Mouse (Mus musculus) left cerebral cortex, postnatal 14 days (tissue): ENCODE measurements at regions not wholly inside any gene's neighbourhood (a gene's known extent, or its start where the extent isn't known, plus 50 kb on each side); places are given as distances from the start of the nearest gene placed in this dataset.
A peak's percentile ranks its signal among the peaks of the same experiment; 100 is the strongest.

Experiments
- DNase-seq, 2 experiments: peaks; one replicate each; pipeline ENCODE4 v3.0.0; 2021 to 2022; ENCODE audit warnings: low spot score in 2 of 2, mixed read lengths in 1 of 2
- intact Hi-C: fragments of 180-260 bp; cut with DNase I; formaldehyde crosslinking; loops from one replicate; pipeline ENCODE4 v1.15.1; 2025

- intact Hi-C loops = no loop called here
- no peak for DNase-seq
Measured at GRCm38 (mm10) chr15:52953480-52953879, 931.2 kb upstream of the Gm7489 start.

- intact Hi-C loops = no loop called here
- DNase-seq = no peak
Measured at GRCm38 (mm10) chr15:52954715-52955593, 929.8 kb upstream of the Gm7489 start.

GRCm38 (mm10) chr15:52959711-52960110 lies 925.0 kb upstream of the Gm7489 start:
- intact Hi-C loops = no loop called here
- DNase-seq = peak in 1 of 2 experiments; percentile 20

DNA sequence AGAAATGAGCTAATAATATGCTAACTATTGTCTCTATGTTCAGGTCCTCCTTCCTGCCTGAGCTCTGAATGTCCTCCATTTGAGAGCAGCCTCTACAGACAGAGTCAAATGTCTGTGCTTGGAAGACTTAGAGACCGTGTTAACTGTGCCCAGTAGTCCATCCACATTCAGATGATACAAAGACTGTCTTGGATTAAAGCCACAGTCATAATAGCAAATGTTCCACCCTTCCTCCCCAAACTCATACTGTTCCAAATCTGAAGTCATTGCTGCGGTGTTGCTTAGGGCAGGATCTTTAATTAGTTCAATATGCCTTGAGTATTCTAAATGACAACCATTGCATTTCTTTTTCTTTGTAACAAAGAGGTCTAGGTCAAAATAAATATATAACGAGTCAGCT lies 923.2 kb upstream of the Gm7489 start:
- intact Hi-C loops = no loop called here
- no peak for DNase-seq

DNA sequence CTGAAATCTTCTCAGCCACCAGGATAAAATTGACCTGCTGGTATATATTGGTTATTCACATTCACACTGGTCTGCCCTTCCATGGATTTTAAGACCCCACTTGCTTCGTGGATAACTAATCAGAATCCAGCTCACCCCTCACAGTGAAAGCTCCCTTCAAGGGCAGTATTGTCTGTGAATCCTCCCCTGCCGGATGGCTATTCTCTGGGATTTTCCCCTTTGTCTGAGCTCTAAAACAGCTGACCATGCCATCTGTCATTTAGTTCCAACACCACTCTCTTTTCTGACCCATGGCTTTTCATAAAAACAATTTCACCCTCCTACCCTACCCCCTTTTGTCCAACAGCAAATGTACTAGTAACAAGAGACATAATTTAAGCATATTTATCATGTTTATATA lies 920.8 kb upstream of the Gm7489 start:
- DNase-seq = no peak
- intact Hi-C loops = no loop called here

- DNase-seq = no peak
Measured at GRCm38 (mm10) chr15:52964403-52964802, 920.3 kb upstream of the Gm7489 start.

DNA sequence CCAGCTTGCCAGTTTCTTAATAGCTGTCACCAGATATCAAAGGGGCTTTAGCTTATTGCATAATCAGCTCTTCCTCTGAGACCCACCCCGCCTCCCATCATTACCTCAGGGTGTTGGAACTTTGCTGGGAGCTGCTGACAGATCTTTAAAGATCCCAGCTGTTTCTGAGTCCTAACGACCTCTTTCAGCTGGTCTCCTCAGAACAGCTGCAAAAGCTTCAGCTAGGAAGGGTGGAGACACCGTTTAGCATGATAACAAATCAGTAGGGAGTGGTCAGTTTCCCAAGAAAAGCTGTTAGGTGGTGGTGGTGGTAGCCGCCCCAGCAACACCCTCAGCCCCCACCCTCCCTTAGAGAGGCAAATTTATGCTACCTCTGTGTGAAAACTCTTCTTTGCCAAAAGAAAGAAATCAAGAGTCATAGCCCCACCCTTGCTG lies 916.9 kb upstream of the Gm7489 start:
- intact Hi-C loops = no loop called here
- DNase-seq = no peak

More at GRCm38 (mm10) chr15:52964403-52964802, 920.3 kb upstream of the Gm7489 start:
- intact Hi-C loops = no loop called here

DNA sequence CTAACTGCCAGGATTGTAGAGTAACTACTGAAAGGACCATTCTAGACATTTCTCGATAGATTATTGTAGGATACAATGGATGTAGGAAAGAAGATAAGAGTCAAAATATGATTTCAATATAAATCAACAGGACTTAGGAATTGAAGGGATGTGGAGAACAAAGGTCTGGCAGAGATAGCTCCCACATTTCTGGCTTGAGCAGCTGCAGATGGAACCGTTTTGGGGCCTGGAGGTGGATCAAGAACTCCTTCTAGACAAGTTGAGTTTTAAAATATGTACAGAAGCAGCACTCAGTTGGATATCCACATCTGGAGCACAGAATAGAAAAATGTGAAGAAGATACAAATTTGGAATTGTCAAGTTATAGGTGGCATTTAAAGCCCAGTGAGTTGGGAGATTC lies 901.9 kb upstream of the Gm7489 start:
- intact Hi-C loops = no loop called here
- DNase-seq = no peak

GRCm38 (mm10) chr15:52990580-52990979 lies 894.1 kb upstream of the Gm7489 start:
- intact Hi-C loops = no loop called here
- DNase-seq = no peak

DNA sequence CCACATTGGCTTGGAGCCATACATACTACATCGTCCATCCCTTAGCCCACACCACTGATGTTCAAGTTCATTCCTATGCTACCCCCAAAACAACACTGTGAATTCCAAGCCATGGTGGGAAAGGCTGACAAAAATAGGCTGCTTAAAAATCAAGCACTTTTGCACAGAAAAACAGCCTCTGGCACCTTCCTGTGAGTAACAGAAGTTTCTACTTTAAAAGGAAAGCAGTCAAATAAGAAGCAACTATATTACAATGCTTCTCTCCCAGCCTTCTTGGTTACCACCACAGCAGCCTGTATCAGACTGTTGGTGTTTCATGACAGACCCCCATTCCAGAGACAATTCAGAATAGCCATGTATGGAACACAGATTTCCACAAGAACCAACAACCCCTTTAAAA lies 890.4 kb upstream of the Gm7489 start:
- intact Hi-C loops = no loop called here
- DNase-seq = peak in 1 of 2 experiments; percentile 14

DNA sequence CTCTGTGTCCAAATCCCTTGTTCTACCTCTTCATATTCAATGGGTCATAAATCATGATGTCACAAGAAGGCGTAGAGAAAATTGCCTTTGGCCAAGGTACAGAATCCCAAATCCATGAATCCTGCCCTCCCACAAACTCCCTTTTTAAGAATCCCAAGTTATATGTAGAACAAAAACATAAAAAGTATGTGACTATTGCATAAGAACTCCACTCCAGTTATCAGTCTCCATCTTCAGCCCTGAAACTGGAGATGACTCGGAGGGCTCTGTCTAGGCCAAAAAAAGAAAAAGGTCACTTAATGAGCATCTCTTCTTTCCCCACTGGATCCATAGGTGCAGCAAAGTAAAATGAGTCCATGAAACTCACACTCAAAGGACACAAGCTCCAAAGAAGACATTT lies 885.5 kb upstream of the Gm7489 start:
- intact Hi-C loops = no loop called here
- DNase-seq = no peak

- DNase-seq = peak in 1 of 2 experiments; percentile 26
- intact Hi-C loops = no loop called here
Measured at GRCm38 (mm10) chr15:52999776-53000175, 884.9 kb upstream of the Gm7489 start.

GRCm38 (mm10) chr15:53001429-53001828 lies 883.3 kb upstream of the Gm7489 start:
- DNase-seq = peak; percentile 27 to 40
- intact Hi-C loops = no loop called here

- intact Hi-C loops = no loop called here
- DNase-seq = no peak
Measured at GRCm38 (mm10) chr15:53001964-53002363, 882.7 kb upstream of the Gm7489 start.

DNA sequence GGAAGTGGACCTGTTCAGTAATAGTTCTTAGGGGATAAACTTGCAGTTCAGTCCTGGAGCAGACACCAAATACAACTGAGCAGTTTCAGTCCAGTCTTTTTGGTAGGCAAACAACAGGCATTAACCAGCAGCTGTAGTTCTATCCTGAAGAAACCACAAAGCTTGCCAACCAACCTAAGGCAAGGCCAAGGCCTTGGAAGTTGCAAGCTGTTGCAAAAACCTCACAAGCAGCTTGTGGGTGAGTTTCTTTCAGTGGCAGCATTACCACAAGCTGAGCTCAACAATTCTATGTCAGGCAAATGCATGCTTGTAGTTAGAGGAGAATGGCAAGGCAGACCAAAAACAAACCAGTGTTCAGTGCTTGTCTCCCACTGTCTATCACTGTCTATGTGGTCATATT lies 880.6 kb upstream of the Gm7489 start:
- no peak for DNase-seq
- intact Hi-C loops = no loop called here

- intact Hi-C loops = no loop called here
- DNase-seq = no peak
Measured at GRCm38 (mm10) chr15:53006844-53007243, 877.9 kb upstream of the Gm7489 start.

- intact Hi-C loops = no loop called here
Measured at GRCm38 (mm10) chr15:53009337-53009736, 875.4 kb upstream of the Gm7489 start.

More at GRCm38 (mm10) chr15:53009337-53009736, 875.4 kb upstream of the Gm7489 start:
- DNase-seq = no peak
